Mouse (Mus musculus) heart, postnatal 0 days (tissue): ENCODE data around the gene Zranb1.

Source experiments
- CTCF ChIP-seq: IDR thresholded peaks from 2 replicates; pipeline ENCODE4 v1.5.1; 2016; ENCODE audit warnings: antibody characterized with exemption, control low read depth, low read depth
- EP300 ChIP-seq: IDR thresholded peaks from 2 replicates; pipeline ENCODE4 v1.6.1; 2016; ENCODE audit warnings: antibody characterized with exemption, low read depth

DNA sequence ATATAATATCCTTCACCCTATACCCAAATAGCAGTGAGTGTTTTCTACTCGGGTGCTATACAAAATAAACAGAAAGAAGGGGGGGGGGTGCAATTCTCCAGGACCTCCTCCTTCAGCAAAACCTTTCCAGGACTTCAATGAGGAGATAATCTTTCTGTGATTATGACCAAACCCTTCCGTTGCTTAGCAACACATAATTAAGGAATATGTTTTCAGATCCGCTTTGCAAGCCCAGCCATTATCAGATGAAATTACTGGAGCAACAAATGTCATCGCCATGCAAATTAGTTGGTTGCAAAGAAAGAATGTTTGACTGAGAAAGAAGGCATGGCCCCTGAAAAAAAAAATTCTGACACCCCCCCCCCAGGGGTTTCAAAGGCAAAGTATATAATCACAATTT is 80.7 kb downstream of the Zranb1 start:
- no peak for TF ChIP-seq CTCF
- TF ChIP-seq EP300: no peak
